Mouse (Mus musculus): ENCODE results near the gene Cntn6. TPM values are rescaled to one million over a fixed set of nuclear protein-coding genes. Genes with fewer than 3 reads are reported as not detected.

Gene Cntn6
- polyA plus RNA-seq, 1 experiment from 2014 or later, result 3.6 TPM

DNA sequence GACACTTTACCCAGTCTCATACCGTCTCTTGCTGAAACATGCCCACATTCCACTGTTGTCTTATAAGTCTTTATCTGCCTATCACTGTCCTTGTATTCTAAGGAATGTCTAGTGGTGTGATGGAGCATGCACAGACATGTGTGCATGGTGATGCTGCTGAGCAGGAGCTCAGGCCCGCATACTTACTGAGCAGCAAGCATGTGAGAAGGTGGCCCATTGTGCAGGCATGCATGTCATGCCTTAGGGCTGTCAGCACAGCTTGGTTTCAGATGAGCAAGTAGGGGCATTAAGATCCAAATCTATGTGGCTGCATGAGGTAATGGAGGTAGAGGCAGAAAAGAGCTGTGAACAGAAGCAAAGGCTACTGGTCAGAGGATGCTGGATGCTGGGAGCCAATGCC is 323.0 kb downstream of the Cntn6 start:
- Histone ChIP-seq H3K4me3 (ENCODE audit: low read length) (no peak overlapping the region), H3K4me2 (replicated peaks; ENCODE audit: low read depth, low read length) (no peak overlapping the region), H3K4me1 (ENCODE audit: control insufficient read depth, insufficient read depth, low read length) (no peaks in the 10 kb centered on the region), H3K27me3 (ENCODE audit: control insufficient read depth, insufficient read depth, low read length) (no peaks in the 10 kb centered on the region), H3K9ac (ENCODE audit: low read depth, low read length) (no peak overlapping the region), H3K9me3 (ENCODE audit: control insufficient read depth, low read length) (no peaks in the 10 kb centered on the region), H3K36me3 (ENCODE audit: control insufficient read depth, insufficient read depth, low read length) (no peaks in the 10 kb centered on the region), H3K27ac (ENCODE audit: low read depth, low read length) (no peak overlapping the region)
- ATAC-seq (ENCODE audit: low FRiP score, low TSS enrichment), result peak; percentile 64; the same call in 1 of the 2 replicates
- WGBS, result 80% methylated on average over 2 of the region's 2 CpGs

DNA sequence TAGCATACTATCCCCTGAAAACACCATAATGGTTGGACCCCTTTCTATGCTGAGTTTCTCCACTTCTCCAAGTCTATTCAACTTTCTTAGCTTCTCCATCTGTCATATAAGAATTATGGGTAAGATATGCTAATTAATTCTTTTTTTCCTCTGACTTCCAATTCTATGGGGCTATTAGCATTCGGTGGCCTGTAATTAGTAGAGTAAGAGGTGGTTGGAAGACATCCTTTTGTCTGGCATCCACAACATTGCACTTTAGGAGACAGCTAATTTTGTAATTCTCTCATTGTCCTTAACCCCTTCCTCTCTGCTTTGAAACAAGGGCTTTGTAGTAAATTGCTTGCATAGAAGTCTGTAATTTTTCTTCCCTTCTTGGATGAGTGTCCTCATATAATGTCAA is 387.1 kb downstream of the Cntn6 start:
- WGBS, result 91% methylated on average over 1 of the region's 1 CpGs

DNA sequence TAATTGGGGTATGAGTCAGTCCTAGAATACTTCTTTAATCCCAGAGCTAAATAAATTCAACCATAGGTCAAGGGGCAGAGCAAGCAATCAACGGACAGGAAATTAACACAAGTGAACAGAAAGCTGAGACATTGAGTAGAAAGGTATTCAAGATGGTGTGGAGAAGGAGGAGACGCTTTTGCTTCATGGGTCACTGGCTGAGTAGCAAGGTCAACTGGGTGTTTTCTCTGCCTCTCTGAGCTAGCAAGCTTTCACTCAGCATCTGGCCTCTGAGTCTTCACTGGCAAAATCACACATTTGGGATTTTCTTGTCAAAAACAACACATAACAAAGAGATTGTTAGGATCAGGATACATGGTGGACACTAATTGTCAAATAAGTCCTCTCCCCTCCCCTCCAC is 391.4 kb downstream of the Cntn6 start:
- Histone ChIP-seq H3K4me3 (ENCODE audit: low read length) (no peak overlapping the region), H3K27me3 (ENCODE audit: control insufficient read depth, insufficient read depth, low read length) (no peaks in the 10 kb centered on the region), H3K9me3 (ENCODE audit: control insufficient read depth, low read length) (no peaks in the 10 kb centered on the region), H3K36me3 (ENCODE audit: control insufficient read depth, insufficient read depth, low read length) (no peaks in the 10 kb centered on the region), H3K9ac (ENCODE audit: low read depth, low read length) (no peak overlapping the region), H3K4me1 (ENCODE audit: control insufficient read depth, insufficient read depth, low read length) (no peaks in the 10 kb centered on the region), H3K27ac (ENCODE audit: low read depth, low read length) (no peak overlapping the region), H3K4me2 (replicated peaks; ENCODE audit: low read depth, low read length) (no peak overlapping the region)
- peak; percentile 80 for ATAC-seq (ENCODE audit: low FRiP score, low TSS enrichment)
- 17% methylated on average over 2 of the region's 2 CpGs for WGBS

More for the DNA sequence above, 387.1 kb downstream of the Cntn6 start:
- no peaks in the 10 kb centered on the region for H3K27me3 ChIP-seq (ENCODE audit: control insufficient read depth, insufficient read depth, low read length)
- no peaks in the 10 kb centered on the region for H3K9me3 ChIP-seq (ENCODE audit: control insufficient read depth, low read length)
- H3K9ac ChIP-seq (ENCODE audit: low read depth, low read length), result no peak overlapping the region
- ATAC-seq (ENCODE audit: low FRiP score, low TSS enrichment), result no peak
- no peak overlapping the region for H3K4me2 ChIP-seq (replicated peaks; ENCODE audit: low read depth, low read length)
- no peak overlapping the region for H3K27ac ChIP-seq (ENCODE audit: low read depth, low read length)
- no peaks in the 10 kb centered on the region for H3K36me3 ChIP-seq (ENCODE audit: control insufficient read depth, insufficient read depth, low read length)
- H3K4me3 ChIP-seq (ENCODE audit: low read length), result no peak overlapping the region
- H3K4me1 ChIP-seq (ENCODE audit: control insufficient read depth, insufficient read depth, low read length), result no peaks in the 10 kb centered on the region

DNA sequence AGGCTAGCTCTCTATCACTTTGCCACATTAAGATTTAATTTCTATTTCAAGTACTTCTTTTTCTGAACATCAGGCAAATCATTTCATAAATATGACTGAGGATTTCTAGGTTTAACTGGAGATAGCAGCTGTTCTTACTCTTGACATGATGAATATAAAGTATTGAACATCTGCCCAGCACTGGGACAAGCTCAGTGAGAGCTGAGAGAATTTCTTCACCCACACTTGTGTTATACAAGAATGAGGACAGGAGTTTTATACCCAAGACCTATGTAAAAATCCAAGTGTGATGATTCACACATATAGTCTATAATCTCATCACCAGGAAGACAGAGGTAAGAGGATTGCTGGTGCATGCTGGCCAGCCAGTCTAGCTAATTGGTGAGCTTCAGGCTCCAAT is 393.2 kb downstream of the Cntn6 start:
- Histone ChIP-seq H3K4me3 (ENCODE audit: low read length) (no peak overlapping the region), H3K9ac (ENCODE audit: low read depth, low read length) (no peak overlapping the region), H3K36me3 (ENCODE audit: control insufficient read depth, insufficient read depth, low read length) (no peaks in the 10 kb centered on the region), H3K27ac (ENCODE audit: low read depth, low read length) (no peak overlapping the region), H3K4me1 (ENCODE audit: control insufficient read depth, insufficient read depth, low read length) (no peaks in the 10 kb centered on the region), H3K4me2 (replicated peaks; ENCODE audit: low read depth, low read length) (no peak overlapping the region), H3K9me3 (ENCODE audit: control insufficient read depth, low read length) (no peaks in the 10 kb centered on the region), H3K27me3 (ENCODE audit: control insufficient read depth, insufficient read depth, low read length) (no peaks in the 10 kb centered on the region)
- ATAC-seq (ENCODE audit: low FRiP score, low TSS enrichment), result no peak

DNA sequence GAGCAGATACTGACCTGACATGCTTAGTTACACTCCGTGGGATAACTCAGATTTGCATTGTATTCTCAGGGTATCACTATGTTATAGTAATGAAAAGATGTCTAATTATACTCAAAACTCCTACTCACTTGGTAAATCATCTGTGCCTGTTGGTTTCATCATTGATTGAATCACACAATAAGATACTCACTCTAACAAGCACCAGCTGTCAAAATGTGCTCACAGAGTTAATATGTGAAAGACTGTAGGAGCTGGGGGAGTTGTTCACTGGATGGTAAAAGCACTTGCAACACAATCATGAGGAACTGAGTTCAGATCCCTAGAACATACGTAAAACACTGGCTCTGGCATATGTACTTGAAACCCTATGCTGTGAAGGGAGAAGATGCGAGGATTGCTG is 398.5 kb downstream of the Cntn6 start:
- no peak for ATAC-seq (ENCODE audit: low FRiP score, low TSS enrichment)
- Histone ChIP-seq H3K4me2 (replicated peaks; ENCODE audit: low read depth, low read length) (no peak overlapping the region), H3K9me3 (ENCODE audit: control insufficient read depth, low read length) (no peaks in the 10 kb centered on the region), H3K27me3 (ENCODE audit: control insufficient read depth, insufficient read depth, low read length) (no peaks in the 10 kb centered on the region), H3K36me3 (ENCODE audit: control insufficient read depth, insufficient read depth, low read length) (no peaks in the 10 kb centered on the region), H3K9ac (ENCODE audit: low read depth, low read length) (no peak overlapping the region), H3K4me1 (ENCODE audit: control insufficient read depth, insufficient read depth, low read length) (no peaks in the 10 kb centered on the region), H3K4me3 (ENCODE audit: low read length) (no peak overlapping the region), H3K27ac (ENCODE audit: low read depth, low read length) (no peak overlapping the region)
- 78% methylated on average over 3 of the region's 3 CpGs for WGBS

Measured in kidney, embryonic 14.5 days (tissue).